Mouse (Mus musculus) lung, adult 2 months (tissue): ENCODE results near the gene Fabp2.

Experiments
- CTCF ChIP-seq: fragments of 200-500 bp; IDR thresholded peaks from 2 replicates; pipeline ENCODE4 v1.5.1; 2011; ENCODE audit warnings: mild to moderate bottlenecking, low read length, control low read depth; ENCODE audit not compliant: insufficient read depth
- POLR2A ChIP-seq: fragments of 200-500 bp; IDR thresholded peaks from 2 replicates; pipeline ENCODE4 v1.6.1; 2011; ENCODE audit warnings: low read depth, mild to moderate bottlenecking, control low read depth, low read length, borderline replicate concordance; ENCODE audit errors: extremely low read depth

DNA sequence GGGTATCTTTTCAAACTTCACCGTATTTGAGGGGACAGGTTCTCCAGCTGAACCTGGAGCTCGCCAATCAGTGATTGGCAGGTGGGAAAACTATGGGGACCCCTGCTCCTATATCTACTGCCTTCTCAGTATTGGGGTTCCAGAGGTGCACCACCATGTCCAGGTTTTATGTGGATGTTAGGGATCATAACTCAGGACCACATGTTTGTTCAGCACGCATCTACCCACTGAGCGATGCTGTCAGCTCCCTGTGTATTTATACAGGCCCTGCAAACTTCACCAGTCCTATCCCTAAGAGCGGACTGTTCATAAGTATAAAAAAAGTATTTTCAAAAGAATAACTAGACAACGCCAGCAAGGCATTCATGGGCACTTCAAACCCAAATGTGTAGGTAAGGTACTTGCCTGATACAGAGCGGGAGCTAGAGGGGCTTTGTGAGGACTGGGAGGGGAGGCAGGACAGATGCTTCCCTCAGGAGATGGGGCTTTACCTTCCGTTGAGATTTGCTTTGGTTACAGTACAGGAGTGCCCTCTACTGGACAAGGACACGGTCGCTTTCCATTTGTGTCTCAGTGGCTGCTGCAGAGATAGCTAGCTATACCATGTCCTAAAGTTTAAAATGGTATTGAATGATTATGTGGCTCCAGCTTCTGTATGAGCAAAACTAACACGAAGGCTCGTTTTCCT is 9.0 kb downstream of the Fabp2 start:
- TF ChIP-seq POLR2A (no peak), CTCF (peak; percentile 72)
